Mouse (Mus musculus) embryonic facial prominence, embryonic 15.5 days (tissue): ENCODE data around the gene Slc34a3. TPM values are rescaled to one million over a fixed set of nuclear protein-coding genes. Genes with fewer than 3 reads are reported as not detected.
"Not testable (repeated sequence)": the region's sequence is repeated elsewhere in the genome, so short reads cannot be mapped to it uniquely, and the experiment has no call there.

Experiments
- ATAC-seq: fragments of 200-750 bp; cut with Nextera tagmentation; 2 replicates; pipeline ENCODE4 v1.8.0; 2017; ENCODE audit warnings: low read depth, moderate TSS enrichment; ENCODE audit not compliant: insufficient number of reproducible peaks, low FRiP score, low TSS enrichment
- H3K27ac ChIP-seq: fragments of 300-500 bp; sonication (generic); replicated peaks from 2 replicates; pipeline ENCODE4 v1.5.1; 2015; ENCODE audit warnings: mild to moderate bottlenecking, inconsistent platforms
- H3K27me3 ChIP-seq: fragments of 300-500 bp; sonication (generic); 2 replicates; pipeline ENCODE4 v1.6.1; 2015; ENCODE audit warnings: inconsistent platforms
- H3K36me3 ChIP-seq: fragments of 300-500 bp; sonication (generic); 2 replicates; pipeline ENCODE4 v1.6.1; 2015; ENCODE audit warnings: mild to moderate bottlenecking, inconsistent platforms
- H3K4me1 ChIP-seq: fragments of 300-500 bp; sonication (generic); 2 replicates; pipeline ENCODE4 v1.6.1; 2015; ENCODE audit warnings: inconsistent platforms
- H3K4me2 ChIP-seq: fragments of 300-500 bp; sonication (generic); replicated peaks from 2 replicates; pipeline ENCODE4 v1.6.1; 2015; ENCODE audit warnings: mild to moderate bottlenecking, inconsistent platforms
- H3K4me3 ChIP-seq: fragments of 300-500 bp; sonication (generic); replicated peaks from 2 replicates; pipeline ENCODE4 v1.5.1; 2015; ENCODE audit warnings: mild to moderate bottlenecking, inconsistent platforms
- H3K9ac ChIP-seq: fragments of 300-500 bp; sonication (generic); 2 replicates; pipeline ENCODE4 v1.6.1; 2015; ENCODE audit warnings: inconsistent platforms
- H3K9me3 ChIP-seq: fragments of 300-500 bp; sonication (generic); replicated peaks from 2 replicates; pipeline ENCODE4 v1.6.1; 2016; ENCODE audit warnings: inconsistent platforms
- WGBS: fragments of 180-500 bp; shearing (Covaris S2); methylation state at CpG from one replicate; pipeline ENCODE4 v1.1.7; 2015; 5-methylcytosine and 5-hydroxymethylcytosine counted together
- polyA plus RNA-seq: library from polyadenylated mRNA; unstranded; fragments of >200 nt; fragmentation: Nextera tagmentation; extraction: Ambion mirVana; gene quantifications from 2 replicates; pipeline ENCODE4 v1.2.1, GENCODE M21; 2015

Gene Slc34a3
- polyA plus RNA-seq, 1 experiment from 2014 or later: not detected

GRCm38 (mm10) chr2:25264286-25264660 lies 30.1 kb upstream of the Slc34a3 start:
- 78% methylated on average over 5 of the region's 5 CpGs for WGBS
- H3K27ac ChIP-seq: no peak overlapping the region
- peaks cover 17% of the 10 kb centered on the region for H3K27me3 ChIP-seq
- H3K4me1 ChIP-seq: peaks cover 46% of the 10 kb centered on the region
- H3K9me3 ChIP-seq: no peaks in the 10 kb centered on the region
- no peak for ATAC-seq
- peak overlapping the region; percentile 99; the same call in 1 of the 2 replicates for H3K4me2 ChIP-seq
- H3K36me3 ChIP-seq: peaks cover 13% of the 10 kb centered on the region
- H3K4me3 ChIP-seq: peak overlapping the region; percentile 73
- H3K9ac ChIP-seq: no peak overlapping the region

GRCm38 (mm10) chr2:25263623-25264285 lies 29.6 kb upstream of the Slc34a3 start:
- H3K27me3 ChIP-seq: peaks cover 17% of the 10 kb centered on the region
- ATAC-seq: no peak
- H3K9ac ChIP-seq: peak overlapping the region; percentile 58; the same call in 1 of the 2 replicates
- no peaks in the 10 kb centered on the region for H3K9me3 ChIP-seq
- H3K4me3 ChIP-seq: peak overlapping the region; percentile 73
- WGBS: 18% methylated on average over 12 of the region's 12 CpGs
- H3K4me1 ChIP-seq: peaks cover 46% of the 10 kb centered on the region
- no peak overlapping the region for H3K27ac ChIP-seq
- peak overlapping the region; percentile 99 for H3K4me2 ChIP-seq
- H3K36me3 ChIP-seq: peaks cover 8% of the 10 kb centered on the region

GRCm38 (mm10) chr2:25262795-25263622 lies 28.8 kb upstream of the Slc34a3 start:
- Histone ChIP-seq H3K4me2 (peak overlapping the region; percentile 99), H3K9ac (peak overlapping the region; percentile 58), H3K27ac (no peak overlapping the region; the same call in 1 of the 2 replicates), H3K9me3 (no peaks in the 10 kb centered on the region), H3K36me3 (peaks cover under 1% of the 10 kb centered on the region; the same call in 1 of the 2 replicates), H3K4me3 (peak overlapping the region; percentile 73), H3K27me3 (peaks cover 17% of the 10 kb centered on the region), H3K4me1 (peaks cover 46% of the 10 kb centered on the region)
- no peak for ATAC-seq
- WGBS: under 1% methylated on average over 82 of the region's 82 CpGs

GRCm38 (mm10) chr2:25262291-25262767 lies 28.2 kb upstream of the Slc34a3 start, which contains the start of gene Tprn:
Gene Tprn, plus strand, starts transcription at chr2:25262618.
- Histone ChIP-seq H3K4me2 (peak within 1 kb of the TSS; percentile 99), H3K4me3 (peak within 1 kb of the TSS; percentile 73), H3K27ac (no peak within 1 kb of the TSS; the same call in 1 of the 2 replicates), H3K9ac (peak within 1 kb of the TSS; percentile 58), H3K9me3 (no peaks in the 10 kb centered on the region), H3K36me3 (no peaks in the 10 kb centered on the region), H3K4me1 (peaks cover 45% of the 10 kb centered on the region), H3K27me3 (peaks cover 17% of the 10 kb centered on the region)
- WGBS: 0% methylated on average over 38 of the region's 39 CpGs
- ATAC-seq: peak; percentile 98

- ATAC-seq: no peak; the same call in 1 of the 2 replicates
- Histone ChIP-seq H3K27ac (no peak overlapping the region), H3K9ac (no peak overlapping the region), H3K36me3 (no peaks in the 10 kb centered on the region), H3K27me3 (peaks cover 17% of the 10 kb centered on the region), H3K9me3 (no peaks in the 10 kb centered on the region), H3K4me2 (peak overlapping the region; percentile 99), H3K4me3 (peak overlapping the region; percentile 73), H3K4me1 (peaks cover 40% of the 10 kb centered on the region)
- WGBS: 44% methylated on average over 12 of the region's 12 CpGs
Observed at GRCm38 (mm10) chr2:25261870-25262269, 27.7 kb upstream of the Slc34a3 start.

GRCm38 (mm10) chr2:25258887-25259286 lies 24.7 kb upstream of the Slc34a3 start:
- H3K4me2 ChIP-seq: no peak overlapping the region
- no peak overlapping the region for H3K4me3 ChIP-seq
- peaks cover 32% of the 10 kb centered on the region for H3K4me1 ChIP-seq
- no peaks in the 10 kb centered on the region for H3K9me3 ChIP-seq
- 52% methylated on average over 2 of the region's 2 CpGs for WGBS
- no peak overlapping the region for H3K27ac ChIP-seq
- H3K36me3 ChIP-seq: no peaks in the 10 kb centered on the region
- no peak for ATAC-seq
- peaks cover 8% of the 10 kb centered on the region for H3K27me3 ChIP-seq
- H3K9ac ChIP-seq: no peak overlapping the region

GRCm38 (mm10) chr2:25257250-25257649 lies 23.1 kb upstream of the Slc34a3 start:
- H3K4me3 ChIP-seq, H3K9ac ChIP-seq, H3K9me3 ChIP-seq, H3K27ac ChIP-seq, H3K27me3 ChIP-seq, H3K36me3 ChIP-seq, H3K4me2 ChIP-seq, ATAC-seq: not testable (repeated sequence)
- WGBS: 88% methylated on average over 5 of the region's 5 CpGs
- H3K4me1 ChIP-seq: peaks cover 21% of the 10 kb centered on the region

GRCm38 (mm10) chr2:25256443-25257109 lies 22.4 kb upstream of the Slc34a3 start:
- H3K9ac ChIP-seq, ATAC-seq, H3K9me3 ChIP-seq, H3K27me3 ChIP-seq, H3K27ac ChIP-seq: not testable (repeated sequence)
- peak overlapping the region; percentile 92 for H3K4me2 ChIP-seq
- WGBS: 54% methylated on average over 12 of the region's 12 CpGs
- peak overlapping the region; percentile 99 for H3K4me3 ChIP-seq
- peaks cover 11% of the 10 kb centered on the region for H3K36me3 ChIP-seq
- H3K4me1 ChIP-seq: peaks cover 17% of the 10 kb centered on the region

- peak; percentile 84 for ATAC-seq
- under 1% methylated on average over 39 of the region's 39 CpGs for WGBS
- peak within 1 kb of the TSS; percentile 99 for H3K4me3 ChIP-seq
- peaks cover 17% of the 10 kb centered on the region for H3K4me1 ChIP-seq
- H3K9me3 ChIP-seq: no peaks in the 10 kb centered on the region
- H3K9ac ChIP-seq: peak within 1 kb of the TSS; percentile 89
- peak within 1 kb of the TSS; percentile 92 for H3K4me2 ChIP-seq
- H3K36me3 ChIP-seq: peaks cover 23% of the 10 kb centered on the region
- H3K27ac ChIP-seq: peak within 1 kb of the TSS; percentile 70
- H3K27me3 ChIP-seq: no peaks in the 10 kb centered on the region
Observed at GRCm38 (mm10) chr2:25255284-25255779, 21.2 kb upstream of the Slc34a3 start, which contains the start of gene Tmem203. Gene Tmem203, plus strand, starts transcription at chr2:25255439.

- H3K27me3 ChIP-seq: no peaks in the 10 kb centered on the region
- H3K4me1 ChIP-seq: peaks cover 17% of the 10 kb centered on the region
- H3K9ac ChIP-seq: no peak overlapping the region
- 75% methylated on average over 1 of the region's 1 CpGs for WGBS
- peaks cover 52% of the 10 kb centered on the region for H3K36me3 ChIP-seq
- H3K4me2 ChIP-seq: no peak overlapping the region
- H3K9me3 ChIP-seq: no peaks in the 10 kb centered on the region
- no peak overlapping the region for H3K4me3 ChIP-seq
- H3K27ac ChIP-seq: no peak overlapping the region
- no peak for ATAC-seq
Observed at GRCm38 (mm10) chr2:25252331-25252730, 18.2 kb upstream of the Slc34a3 start.
